Mouse (Mus musculus) limb, embryonic 14.5 days (tissue): ENCODE data around the gene Kif17. TPM values are rescaled to one million over a fixed set of nuclear protein-coding genes. Genes with fewer than 3 reads are reported as not detected.

Experiments used
- ATAC-seq: fragments of 200-750 bp; cut with Nextera tagmentation; 2 replicates; pipeline ENCODE4 v1.8.0; 2017; ENCODE audit warnings: low read depth, moderate number of reproducible peaks, moderate TSS enrichment; ENCODE audit not compliant: low FRiP score
- DNase-seq: peaks from one replicate; pipeline ENCODE4 v3.0.0-alpha.2; 2015; ENCODE audit warnings: low spot score
- H3K27ac ChIP-seq: fragments of 300-500 bp; sonication (generic); replicated peaks from 2 replicates; pipeline ENCODE4 v1.5.1; 2014; ENCODE audit warnings: low read depth, mild to moderate bottlenecking, low read length, moderate library complexity, mixed read lengths
- H3K27me3 ChIP-seq: fragments of 300-500 bp; sonication (generic); 2 replicates; pipeline ENCODE4 v1.6.1; 2014; ENCODE audit warnings: low read length, mixed read lengths; ENCODE audit not compliant: control insufficient read depth, insufficient read depth
- H3K36me3 ChIP-seq: fragments of 300-500 bp; sonication (generic); 2 replicates; pipeline ENCODE4 v1.6.1; 2014; ENCODE audit warnings: mild to moderate bottlenecking, low read length, moderate library complexity, mixed read lengths; ENCODE audit not compliant: control insufficient read depth, insufficient read depth
- H3K4me1 ChIP-seq: fragments of 300-500 bp; sonication (generic); 2 replicates; pipeline ENCODE4 v1.6.1; 2014; ENCODE audit warnings: antibody characterized with exemption, low read length, mixed read lengths; ENCODE audit not compliant: control insufficient read depth, insufficient read depth
- H3K4me2 ChIP-seq: fragments of 300-500 bp; sonication (generic); replicated peaks from 2 replicates; pipeline ENCODE4 v1.6.1; 2014; ENCODE audit warnings: low read depth, mild to moderate bottlenecking, low read length, moderate library complexity; ENCODE audit not compliant: severe bottlenecking
- H3K4me3 ChIP-seq: fragments of 300-500 bp; sonication (generic); replicated peaks from 2 replicates; pipeline ENCODE4 v1.5.1; 2014; ENCODE audit warnings: low read length
- H3K9ac ChIP-seq: fragments of 300-500 bp; sonication (generic); 2 replicates; pipeline ENCODE4 v1.6.1; 2014; ENCODE audit warnings: mild to moderate bottlenecking, low read depth, low read length, moderate library complexity; ENCODE audit not compliant: severe bottlenecking
- H3K9me3 ChIP-seq: fragments of 300-500 bp; sonication (generic); 2 replicates; pipeline ENCODE4 v1.6.1; 2016; ENCODE audit warnings: low read length; ENCODE audit not compliant: control insufficient read depth
- POLR2A ChIP-seq: fragments of 200-500 bp; IDR thresholded peaks from 2 replicates; pipeline ENCODE4 v1.8.0; 2012; ENCODE audit warnings: inconsistent platforms, mild to moderate bottlenecking, moderate library complexity, borderline replicate concordance; ENCODE audit not compliant: insufficient read depth, insufficient read length; ENCODE audit errors: extremely low read depth
- WGBS: fragments of 180-500 bp; shearing (Covaris S2); extraction: QIAGEN DNeasy Blood & Tissue Kit; methylation state at CpG from one replicate; pipeline ENCODE4 v1.1.7; 2014; 5-methylcytosine and 5-hydroxymethylcytosine counted together
- polyA plus RNA-seq, 2 experiments: library from polyadenylated mRNA; depleted of rRNA in 1 of 2; stranded (reverse) in 1 of 2; unstranded in 1 of 2; fragments of >200 nt; fragmentation: Nextera tagmentation in 1 of 2; extraction: Ambion mirVana in 1 of 2; gene quantifications; 2 replicates each; pipeline versions ENCODE4 v1.2.1 to v1.2.3; 2012 to 2014

Gene Kif17
- polyA plus RNA-seq, 2 experiments: 1.1 to 3.0 TPM

GRCm38 (mm10) chr4:138339963-138340362, 89.7 kb downstream of the Kif17 start:
- Histone ChIP-seq H3K27ac (no peak overlapping the region), H3K4me2 (no peak overlapping the region), H3K9ac (no peak overlapping the region), H3K9me3 (no peaks in the 10 kb centered on the region), H3K4me3 (no peak overlapping the region), H3K4me1 (peaks cover 8% of the 10 kb centered on the region; the same call in 1 of the 2 replicates), H3K27me3 (no peaks in the 10 kb centered on the region), H3K36me3 (no peaks in the 10 kb centered on the region)
- WGBS: 28% methylated on average over 4 of the region's 4 CpGs
- no peak for DNase-seq
- no peak for TF ChIP-seq POLR2A
- no peak for ATAC-seq

GRCm38 (mm10) chr4:138341393-138341792, 91.2 kb downstream of the Kif17 start:
- Histone ChIP-seq H3K4me3 (no peak overlapping the region), H3K9ac (no peak overlapping the region), H3K9me3 (no peaks in the 10 kb centered on the region), H3K27ac (no peak overlapping the region), H3K4me1 (peaks cover 8% of the 10 kb centered on the region; the same call in 1 of the 2 replicates), H3K36me3 (no peaks in the 10 kb centered on the region), H3K27me3 (no peaks in the 10 kb centered on the region), H3K4me2 (no peak overlapping the region)
- DNase-seq (no peak), ATAC-seq (no peak)
- no peak for TF ChIP-seq POLR2A
- WGBS: 45% methylated on average over 8 of the region's 8 CpGs

GRCm38 (mm10) chr4:138342048-138342447, 91.8 kb downstream of the Kif17 start:
- no peaks in the 10 kb centered on the region for H3K36me3 ChIP-seq
- TF ChIP-seq POLR2A: no peak
- DNase-seq: no peak
- no peak overlapping the region for H3K27ac ChIP-seq
- 58% methylated on average over 7 of the region's 7 CpGs for WGBS
- no peak overlapping the region for H3K9ac ChIP-seq
- ATAC-seq: no peak
- H3K4me2 ChIP-seq: no peak overlapping the region
- H3K4me3 ChIP-seq: no peak overlapping the region
- peaks cover 8% of the 10 kb centered on the region; the same call in 1 of the 2 replicates for H3K4me1 ChIP-seq
- H3K9me3 ChIP-seq: no peaks in the 10 kb centered on the region
- no peaks in the 10 kb centered on the region for H3K27me3 ChIP-seq

DNA sequence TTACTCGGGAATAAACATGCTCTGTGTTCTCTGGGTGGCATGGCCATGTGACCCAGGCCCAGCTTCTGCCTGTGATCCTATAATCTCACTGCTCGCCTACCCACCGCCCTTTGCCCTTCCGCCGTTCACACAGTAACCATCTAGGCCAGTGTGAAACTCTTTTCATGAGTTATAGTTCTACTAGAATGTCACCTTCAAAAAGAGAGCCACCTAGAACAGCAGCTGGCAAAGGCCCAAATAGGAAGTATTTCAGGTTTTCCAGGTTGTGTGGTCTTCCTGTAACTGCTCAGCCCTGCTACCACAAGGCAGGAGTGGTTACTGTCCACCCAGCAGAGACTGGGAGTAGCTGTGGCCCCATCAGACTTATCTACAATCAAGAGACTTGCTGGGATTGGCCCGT, 92.5 kb downstream of the Kif17 start:
- ATAC-seq (no peak), DNase-seq (no peak)
- Histone ChIP-seq H3K4me3 (no peak overlapping the region), H3K4me1 (peaks cover 8% of the 10 kb centered on the region; the same call in 1 of the 2 replicates), H3K27ac (no peak overlapping the region), H3K9me3 (no peaks in the 10 kb centered on the region), H3K36me3 (no peaks in the 10 kb centered on the region), H3K9ac (peak overlapping the region; percentile 12; the same call in 1 of the 2 replicates), H3K27me3 (no peaks in the 10 kb centered on the region), H3K4me2 (no peak overlapping the region)
- WGBS: 66% methylated on average over 6 of the region's 6 CpGs
- no peak for TF ChIP-seq POLR2A

DNA sequence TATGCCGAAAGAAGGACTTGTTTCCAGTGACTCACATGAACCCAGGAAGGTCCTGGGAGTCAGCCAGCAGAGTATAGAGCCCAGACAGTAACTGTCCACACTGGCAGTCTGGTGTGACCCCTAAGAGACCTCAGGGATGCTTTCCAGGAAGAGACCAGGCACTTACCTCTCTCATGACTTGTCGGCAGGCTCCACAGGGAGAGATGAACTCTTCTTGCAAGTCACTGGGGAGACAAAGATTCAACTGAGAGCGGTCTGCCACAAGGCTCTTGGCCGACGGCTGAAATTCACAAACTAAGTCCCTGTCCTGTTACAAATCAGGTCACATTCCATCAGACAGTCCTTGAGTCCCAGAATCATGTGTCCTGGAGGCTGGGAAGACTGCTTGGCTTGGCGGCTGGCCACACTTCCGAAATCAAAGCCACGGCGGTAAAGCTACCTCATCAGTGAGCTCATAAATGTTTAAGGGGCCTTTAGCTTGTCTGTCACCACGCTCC, 93.2 kb downstream of the Kif17 start:
- H3K27me3 ChIP-seq: no peaks in the 10 kb centered on the region
- H3K4me2 ChIP-seq: no peak overlapping the region
- H3K36me3 ChIP-seq: no peaks in the 10 kb centered on the region
- H3K9ac ChIP-seq: peak overlapping the region; percentile 12; the same call in 1 of the 2 replicates
- WGBS: 31% methylated on average over 10 of the region's 10 CpGs
- no peak overlapping the region for H3K27ac ChIP-seq
- ATAC-seq (no peak), DNase-seq (no peak)
- H3K9me3 ChIP-seq: no peaks in the 10 kb centered on the region
- H3K4me1 ChIP-seq: peaks cover 8% of the 10 kb centered on the region; the same call in 1 of the 2 replicates
- no peak for TF ChIP-seq POLR2A
- no peak overlapping the region for H3K4me3 ChIP-seq
